Mouse (Mus musculus) stomach, postnatal 0 days (tissue): ENCODE results near the gene Ramac. TPM values are rescaled to one million over a fixed set of nuclear protein-coding genes. Genes with fewer than 3 reads are reported as not detected.
A peak's percentile ranks its signal among the peaks of the same experiment; 100 is the strongest.

ENCODE experiments used
- ATAC-seq: fragments of 200-750 bp; cut with Nextera tagmentation; 2 replicates; pipeline ENCODE4 v1.8.0; 2017; ENCODE audit not compliant: low FRiP score, low TSS enrichment
- DNase-seq: peaks from one replicate; pipeline ENCODE4 v3.0.0-alpha.2; 2016; ENCODE audit warnings: low spot score
- H3K27ac ChIP-seq: fragments of 300-500 bp; sonication (generic); replicated peaks from 2 replicates; pipeline ENCODE4 v1.5.1; 2014; ENCODE audit warnings: mild to moderate bottlenecking, control low read depth
- H3K27me3 ChIP-seq: fragments of 300-500 bp; sonication (generic); 2 replicates; pipeline ENCODE4 v1.6.1; 2014; ENCODE audit warnings: low read length; ENCODE audit not compliant: control insufficient read depth, insufficient read depth
- H3K36me3 ChIP-seq: fragments of 300-500 bp; sonication (generic); 2 replicates; pipeline ENCODE4 v1.6.1; 2014; ENCODE audit warnings: low read length, mixed read lengths; ENCODE audit not compliant: control insufficient read depth, insufficient read depth
- H3K4me1 ChIP-seq: fragments of 300-500 bp; sonication (generic); replicated peaks from 2 replicates; pipeline ENCODE4 v1.6.1; 2014; ENCODE audit warnings: antibody characterized with exemption; ENCODE audit not compliant: control insufficient read depth, insufficient read depth
- H3K4me2 ChIP-seq: fragments of 300-500 bp; sonication (generic); replicated peaks from 2 replicates; pipeline ENCODE4 v1.6.1; 2014; ENCODE audit warnings: low read depth, mild to moderate bottlenecking, control low read depth, moderate library complexity
- H3K4me3 ChIP-seq: fragments of 300-500 bp; sonication (generic); 2 replicates; pipeline ENCODE4 v1.5.1; 2014; ENCODE audit warnings: low read depth, low read length, control low read depth
- H3K9ac ChIP-seq: fragments of 300-500 bp; sonication (generic); 2 replicates; pipeline ENCODE4 v1.6.1; 2014; ENCODE audit warnings: mild to moderate bottlenecking, low read length, control low read depth, mixed read lengths
- H3K9me3 ChIP-seq: fragments of 300-500 bp; sonication (generic); 2 replicates; pipeline ENCODE4 v1.6.1; 2016; ENCODE audit warnings: low read length; ENCODE audit not compliant: control insufficient read depth
- CTCF ChIP-seq: IDR thresholded peaks from 2 replicates; pipeline ENCODE4 v1.5.1; 2016; ENCODE audit warnings: antibody characterized with exemption, low read depth, mild to moderate bottlenecking, moderate library complexity
- EP300 ChIP-seq: optimal IDR thresholded peaks from 2 replicates; pipeline ENCODE3; 2016; ENCODE audit warnings: antibody characterized with exemption
- WGBS: fragments of 180-500 bp; shearing (Covaris S2); extraction: QIAGEN DNeasy Blood & Tissue Kit; methylation state at CpG from one replicate; pipeline ENCODE4 v1.1.7; 2014; 5-methylcytosine and 5-hydroxymethylcytosine counted together
- polyA plus RNA-seq: library from polyadenylated mRNA; unstranded; fragments of >200 nt; fragmentation: Nextera tagmentation; extraction: Ambion mirVana; gene quantifications from 2 replicates; pipeline ENCODE4 v1.2.1, GENCODE M21; 2015

Gene Ramac
- polyA plus RNA-seq, 1 experiment from 2014 or later, result 134 TPM

DNA sequence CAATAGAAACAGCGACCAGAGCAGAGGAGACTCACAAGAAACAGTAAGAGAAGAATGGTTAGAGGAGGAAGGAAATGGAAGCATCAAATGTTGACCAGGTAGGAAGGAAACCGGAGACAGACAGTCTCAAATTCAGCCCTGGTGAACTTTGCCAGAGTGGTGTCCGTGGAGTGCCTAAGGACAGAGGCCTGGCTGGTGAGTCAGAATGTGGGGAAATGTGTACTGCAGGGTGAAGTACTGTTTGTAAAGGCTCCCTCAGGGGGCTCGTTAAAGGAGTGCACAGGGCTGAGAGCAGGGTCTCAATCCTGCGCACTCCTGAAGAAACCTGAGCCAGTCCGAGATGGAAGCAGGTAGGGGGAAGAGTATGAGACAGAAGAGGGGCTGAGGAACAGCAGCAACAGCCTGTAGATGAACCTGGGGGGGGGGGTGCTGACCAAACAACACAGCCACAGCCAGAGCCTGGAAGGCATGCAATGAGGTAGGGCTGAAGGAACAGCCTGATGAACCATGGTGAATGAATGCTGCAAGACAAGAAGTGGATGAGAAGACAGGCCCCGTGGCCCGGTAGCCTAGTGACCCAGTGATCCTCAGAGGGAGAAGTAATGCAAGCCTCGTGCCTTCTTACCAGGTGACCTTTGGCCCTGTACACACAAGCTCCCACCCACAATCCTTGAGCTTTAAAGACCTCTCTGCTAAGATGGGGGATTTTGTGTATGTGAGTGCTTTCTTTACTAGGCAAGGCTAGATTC, 27.3 kb upstream of the Ramac start:
- Histone ChIP-seq H3K27ac (no peak overlapping the region), H3K4me1 (no peaks in the 10 kb centered on the region), H3K9ac (no peak overlapping the region), H3K27me3 (no peaks in the 10 kb centered on the region), H3K36me3 (no peaks in the 10 kb centered on the region), H3K9me3 (no peaks in the 10 kb centered on the region), H3K4me3 (no peak overlapping the region), H3K4me2 (no peak overlapping the region)
- ATAC-seq (peak; percentile 76), DNase-seq (peak; percentile 42)
- TF ChIP-seq EP300 (no peak), CTCF (no peak)
- 52% methylated on average over 9 of the region's 9 CpGs for WGBS

DNA sequence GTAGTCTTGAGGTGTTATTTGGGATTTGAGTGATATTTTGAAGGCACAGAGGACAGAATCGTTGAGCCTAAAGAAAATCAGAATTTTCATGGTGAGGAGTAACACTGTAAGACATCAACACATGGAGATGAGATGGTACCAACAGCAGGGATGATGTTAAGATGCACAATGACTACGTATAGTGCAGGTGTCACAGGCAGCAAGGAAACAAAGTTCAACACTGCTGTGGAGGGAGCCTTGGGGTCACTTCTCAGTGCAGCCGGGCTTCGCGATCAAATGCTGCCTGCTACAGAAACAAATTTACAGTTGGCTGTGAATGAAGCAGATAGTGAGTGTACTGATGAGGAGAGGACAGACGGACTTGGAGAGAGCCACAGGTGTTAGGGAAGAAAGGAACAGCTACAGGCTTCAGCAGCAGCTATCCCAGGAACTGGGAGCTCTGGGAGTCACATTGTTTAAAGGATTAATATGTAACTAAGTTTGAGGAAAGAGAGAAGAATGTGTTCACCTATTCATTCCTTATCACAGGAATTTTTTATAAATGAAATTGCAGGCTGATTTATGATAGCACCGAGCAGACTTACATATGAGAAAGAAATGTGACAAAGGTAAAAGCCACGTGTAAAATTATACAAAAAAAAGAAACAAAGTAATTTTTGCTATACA, 23.9 kb upstream of the Ramac start:
- H3K36me3 ChIP-seq, result no peaks in the 10 kb centered on the region
- no peak overlapping the region for H3K4me3 ChIP-seq
- H3K9me3 ChIP-seq, result no peaks in the 10 kb centered on the region
- no peaks in the 10 kb centered on the region for H3K4me1 ChIP-seq
- H3K9ac ChIP-seq, result no peak overlapping the region
- H3K4me2 ChIP-seq, result no peak overlapping the region
- 50% methylated on average over 8 of the region's 8 CpGs for WGBS
- no peak for TF ChIP-seq CTCF
- no peak for TF ChIP-seq EP300
- ATAC-seq (peak; percentile 58), DNase-seq (peak; percentile 32)
- no peaks in the 10 kb centered on the region for H3K27me3 ChIP-seq
- H3K27ac ChIP-seq, result no peak overlapping the region

DNA sequence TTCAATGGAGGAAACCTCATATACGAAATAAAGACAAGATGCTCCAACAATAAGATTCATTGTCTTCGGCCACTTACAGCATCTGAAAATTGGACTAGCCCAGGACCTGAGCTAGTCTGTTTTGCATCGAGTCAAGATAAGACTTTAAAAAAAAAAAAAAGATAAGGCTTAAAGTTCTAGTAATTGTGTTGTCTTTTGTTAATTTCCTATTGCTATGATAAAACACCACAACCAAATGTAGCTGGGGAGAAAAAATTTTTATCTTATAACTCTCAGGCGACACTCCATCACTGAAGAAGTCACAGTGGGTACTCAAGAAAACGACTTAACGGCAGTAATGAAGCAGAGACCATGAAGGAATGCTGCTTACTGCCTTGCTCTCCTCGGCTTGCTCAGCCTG, 22.7 kb upstream of the Ramac start:
- DNase-seq (no peak), ATAC-seq (no peak)
- Histone ChIP-seq H3K9me3 (no peaks in the 10 kb centered on the region), H3K27me3 (no peaks in the 10 kb centered on the region), H3K4me2 (no peak overlapping the region), H3K4me3 (no peak overlapping the region), H3K36me3 (no peaks in the 10 kb centered on the region), H3K27ac (no peak overlapping the region), H3K4me1 (no peaks in the 10 kb centered on the region), H3K9ac (no peak overlapping the region)
- TF ChIP-seq EP300, result no peak
- TF ChIP-seq CTCF, result no peak
- 83% methylated on average over 7 of the region's 7 CpGs for WGBS

DNA sequence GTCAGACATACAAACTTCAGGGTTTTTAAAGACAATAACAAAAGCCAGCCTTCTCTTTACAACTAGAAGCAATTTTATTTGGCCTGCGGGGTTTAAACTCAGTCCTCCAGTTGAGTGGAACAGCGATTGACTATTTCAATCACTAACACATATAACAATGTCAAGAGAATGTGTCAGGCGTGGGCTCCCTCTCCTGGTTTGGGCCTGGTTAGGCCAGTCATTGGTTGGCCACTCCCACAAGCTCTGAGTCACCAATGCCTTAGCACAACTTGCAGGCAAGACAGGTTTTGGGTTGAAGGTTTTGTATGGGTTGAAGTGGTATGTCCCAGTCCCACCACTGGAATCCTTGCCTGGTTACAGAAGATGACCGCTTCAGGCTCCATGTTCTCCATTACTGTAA, 18.6 kb upstream of the Ramac start:
- ATAC-seq, result peak; percentile 82
- H3K9ac ChIP-seq, result no peak overlapping the region
- H3K4me2 ChIP-seq, result no peak overlapping the region
- H3K4me1 ChIP-seq, result no peaks in the 10 kb centered on the region
- peak; percentile 85 for DNase-seq
- 55% methylated on average over 4 of the region's 4 CpGs for WGBS
- H3K9me3 ChIP-seq, result no peaks in the 10 kb centered on the region
- TF ChIP-seq EP300 (no peak), CTCF (peak; percentile 78)
- no peaks in the 10 kb centered on the region for H3K27me3 ChIP-seq
- H3K4me3 ChIP-seq, result no peak overlapping the region
- no peaks in the 10 kb centered on the region for H3K36me3 ChIP-seq
- H3K27ac ChIP-seq, result no peak overlapping the region

DNA sequence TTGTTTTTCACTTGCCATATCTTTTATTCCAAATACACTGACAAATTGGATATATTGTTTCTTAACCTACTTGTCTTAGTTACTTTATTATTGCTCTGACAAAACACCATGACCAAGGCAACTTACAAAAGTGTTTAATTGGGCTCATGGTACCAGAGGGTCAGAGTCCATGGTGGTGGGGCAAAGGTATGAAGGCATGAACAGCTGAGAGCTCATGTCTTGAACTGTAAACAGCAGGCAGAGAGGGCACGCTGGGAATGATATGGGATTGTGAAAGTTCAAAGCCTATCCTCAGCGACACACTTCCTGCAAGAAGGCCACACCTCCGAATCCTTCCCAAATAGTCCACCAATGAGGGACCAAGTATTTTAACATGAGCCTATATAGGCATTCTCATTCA, 14.8 kb upstream of the Ramac start:
- Histone ChIP-seq H3K4me2 (no peak overlapping the region), H3K27ac (no peak overlapping the region), H3K4me3 (no peak overlapping the region), H3K27me3 (no peaks in the 10 kb centered on the region), H3K9ac (no peak overlapping the region), H3K36me3 (no peaks in the 10 kb centered on the region), H3K4me1 (no peaks in the 10 kb centered on the region), H3K9me3 (no peaks in the 10 kb centered on the region)
- TF ChIP-seq EP300, result no peak
- TF ChIP-seq CTCF, result no peak
- no peak for ATAC-seq
- WGBS, result 89% methylated on average over 3 of the region's 3 CpGs
- no peak for DNase-seq
